Mouse (Mus musculus) urinary bladder, postnatal 36 days (tissue): ENCODE data around the gene Fam124b.

Source experiments
- DNase-seq, 2 experiments: peaks; one replicate each; pipeline ENCODE4 v3.0.0; 2022; ENCODE audit warnings: low spot score in 2 of 2, mixed read lengths in 1 of 2

Gene Fam124b

GRCm38 (mm10) chr1:80218268-80218667 is at the start of gene Fam124b:
Gene Fam124b, minus strand, starts transcription at chr1:80218473.
- peak in 1 of 2 experiments; percentile 20 for DNase-seq

- no peak for DNase-seq
Measured at GRCm38 (mm10) chr1:80260443-80260842, 42.2 kb upstream of the Fam124b start.

- no peak for DNase-seq
Measured at GRCm38 (mm10) chr1:80258632-80259031, 40.4 kb upstream of the Fam124b start.

- no peak for DNase-seq
Measured at GRCm38 (mm10) chr1:80253309-80253708, 35.0 kb upstream of the Fam124b start.

- no peak for DNase-seq
Measured at GRCm38 (mm10) chr1:80250247-80250646, 32.0 kb upstream of the Fam124b start.

- DNase-seq = no peak
Measured at GRCm38 (mm10) chr1:80247131-80247530, 28.9 kb upstream of the Fam124b start.

GRCm38 (mm10) chr1:80244123-80244522 is 25.9 kb upstream of the Fam124b start:
- DNase-seq = no peak

- DNase-seq = no peak
Measured at GRCm38 (mm10) chr1:80241579-80241978, 23.3 kb upstream of the Fam124b start.

GRCm38 (mm10) chr1:80240017-80240660 is 21.9 kb upstream of the Fam124b start:
- no peak for DNase-seq

- DNase-seq = no peak
Measured at GRCm38 (mm10) chr1:80239481-80239880, 21.2 kb upstream of the Fam124b start.

- no peak for DNase-seq
Measured at GRCm38 (mm10) chr1:80236951-80237702, 18.9 kb upstream of the Fam124b start.

- no peak for DNase-seq
Measured at GRCm38 (mm10) chr1:80236126-80236525, 17.9 kb upstream of the Fam124b start.

- no peak for DNase-seq
Measured at GRCm38 (mm10) chr1:80230612-80231011, 12.3 kb upstream of the Fam124b start.

GRCm38 (mm10) chr1:80224839-80225412 is 6.7 kb upstream of the Fam124b start:
- no peak for DNase-seq

GRCm38 (mm10) chr1:80221151-80221550 is 2.9 kb upstream of the Fam124b start:
- DNase-seq = no peak

GRCm38 (mm10) chr1:80213826-80214225 is 4.4 kb downstream of the Fam124b start:
- peak in 1 of 2 experiments; percentile 9 for DNase-seq

GRCm38 (mm10) chr1:80213146-80213545 is 5.1 kb downstream of the Fam124b start:
- no peak for DNase-seq

GRCm38 (mm10) chr1:80202314-80202713 is 16.0 kb downstream of the Fam124b start:
- no peak for DNase-seq

GRCm38 (mm10) chr1:80192837-80193236 is 25.4 kb downstream of the Fam124b start:
- DNase-seq = no peak

GRCm38 (mm10) chr1:80181414-80181805 is 36.9 kb downstream of the Fam124b start:
- DNase-seq = no peak

- peak; percentile 20 to 27 for DNase-seq
Measured at GRCm38 (mm10) chr1:80180767-80181413, 37.4 kb downstream of the Fam124b start.

- no peak for DNase-seq
Measured at GRCm38 (mm10) chr1:80180128-80180527, 38.1 kb downstream of the Fam124b start.
